Mouse (Mus musculus): Measurements from ENCODE around the gene Tm7sf3. TPM values are rescaled to one million over a fixed set of nuclear protein-coding genes. Genes with fewer than 3 reads are reported as not detected.

The Tm7sf3 gene
- total and polyA plus RNA-seq, 2 experiments from 2014 or later, result 27.3 to 41.7 TPM

- no peaks in the 10 kb centered on the region for H3K9me3 ChIP-seq (replicated peaks; ENCODE audit: control insufficient read depth, low read length)
- H3K27ac ChIP-seq (ENCODE audit: low read depth), result no peak overlapping the region
- TF ChIP-seq CTCF (IDR thresholded peaks at IDR 0.05; ENCODE audit: low read depth) (no peak), EP300 (IDR thresholded peaks at IDR 0.05; ENCODE audit: low read depth) (no peak)
- no peak for DNase-seq (ENCODE audit: low spot score)
- no peak overlapping the region for H3K9ac ChIP-seq (replicated peaks; ENCODE audit: low read depth, low read length)
- no peak overlapping the region for H3K4me2 ChIP-seq (ENCODE audit: low read depth, low read length)
- no peak overlapping the region for H3K4me3 ChIP-seq (ENCODE audit: low read depth, low read length)
- H3K36me3 ChIP-seq (replicated peaks; ENCODE audit: control insufficient read depth, insufficient read depth, low read length), result peaks cover 80% of the 10 kb centered on the region
- ATAC-seq (ENCODE audit: insufficient read depth, low read depth), result no peak
- WGBS, result 93% methylated on average over 7 of the region's 7 CpGs
- H3K27me3 ChIP-seq (ENCODE audit: control insufficient read depth, insufficient read depth, low read length), result no peaks in the 10 kb centered on the region
- no peaks in the 10 kb centered on the region for H3K4me1 ChIP-seq (ENCODE audit: control insufficient read depth, insufficient read depth)
These were observed 30.7 kb downstream of the Tm7sf3 start for GRCm38 (mm10) chr6:146611897-146612296.

- H3K4me3 ChIP-seq (ENCODE audit: low read depth, low read length), result no peak overlapping the region
- no peak overlapping the region for H3K9ac ChIP-seq (replicated peaks; ENCODE audit: low read depth, low read length)
- no peak for DNase-seq (ENCODE audit: low spot score)
- H3K4me1 ChIP-seq (ENCODE audit: control insufficient read depth, insufficient read depth), result no peaks in the 10 kb centered on the region
- no peaks in the 10 kb centered on the region for H3K27me3 ChIP-seq (ENCODE audit: control insufficient read depth, insufficient read depth, low read length)
- 91% methylated on average over 6 of the region's 6 CpGs for WGBS
- no peak for ATAC-seq (ENCODE audit: insufficient read depth, low read depth)
- H3K27ac ChIP-seq (ENCODE audit: low read depth), result no peak overlapping the region
- no peak for TF ChIP-seq CTCF (IDR thresholded peaks at IDR 0.05; ENCODE audit: low read depth)
- no peak for TF ChIP-seq EP300 (IDR thresholded peaks at IDR 0.05; ENCODE audit: low read depth)
- no peak overlapping the region for H3K4me2 ChIP-seq (ENCODE audit: low read depth, low read length)
- no peaks in the 10 kb centered on the region for H3K9me3 ChIP-seq (replicated peaks; ENCODE audit: control insufficient read depth, low read length)
- peaks cover 80% of the 10 kb centered on the region for H3K36me3 ChIP-seq (replicated peaks; ENCODE audit: control insufficient read depth, insufficient read depth, low read length)
These were observed 31.2 kb downstream of the Tm7sf3 start for GRCm38 (mm10) chr6:146611385-146611784.

DNA sequence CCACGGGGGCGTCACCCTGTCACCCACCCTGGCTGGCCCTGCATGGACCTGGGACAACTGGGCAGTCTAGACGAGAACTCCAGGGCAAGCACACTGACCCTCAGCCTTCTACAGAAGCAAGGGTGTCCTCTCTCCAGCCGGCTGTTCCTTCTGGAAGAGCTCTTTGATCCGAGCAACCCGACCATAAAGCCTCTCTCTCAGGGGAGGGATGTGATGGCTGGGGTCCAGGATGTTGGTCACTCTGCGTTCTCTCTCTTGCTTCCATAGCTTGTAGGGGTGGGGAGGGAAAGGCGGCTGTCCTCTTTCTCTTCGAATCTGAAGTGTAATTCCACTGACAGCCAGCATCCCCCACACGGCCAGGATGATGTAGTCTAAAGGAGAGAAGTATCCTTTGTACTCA lies 39.0 kb downstream of the Tm7sf3 start:
- Histone ChIP-seq H3K27me3 (ENCODE audit: control insufficient read depth, insufficient read depth, low read length) (no peaks in the 10 kb centered on the region), H3K4me3 (ENCODE audit: low read depth, low read length) (no peak overlapping the region), H3K27ac (ENCODE audit: low read depth) (no peak overlapping the region), H3K4me1 (ENCODE audit: control insufficient read depth, insufficient read depth) (no peaks in the 10 kb centered on the region), H3K9me3 (replicated peaks; ENCODE audit: control insufficient read depth, low read length) (no peaks in the 10 kb centered on the region), H3K36me3 (replicated peaks; ENCODE audit: control insufficient read depth, insufficient read depth, low read length) (peaks cover 91% of the 10 kb centered on the region), H3K9ac (replicated peaks; ENCODE audit: low read depth, low read length) (no peak overlapping the region), H3K4me2 (ENCODE audit: low read depth, low read length) (no peak overlapping the region)
- DNase-seq (ENCODE audit: low spot score), result no peak
- no peak for TF ChIP-seq CTCF (IDR thresholded peaks at IDR 0.05; ENCODE audit: low read depth)
- TF ChIP-seq EP300 (IDR thresholded peaks at IDR 0.05; ENCODE audit: low read depth), result no peak
- no peak for ATAC-seq (ENCODE audit: insufficient read depth, low read depth)
- 77% methylated on average over 10 of the region's 10 CpGs for WGBS

DNA sequence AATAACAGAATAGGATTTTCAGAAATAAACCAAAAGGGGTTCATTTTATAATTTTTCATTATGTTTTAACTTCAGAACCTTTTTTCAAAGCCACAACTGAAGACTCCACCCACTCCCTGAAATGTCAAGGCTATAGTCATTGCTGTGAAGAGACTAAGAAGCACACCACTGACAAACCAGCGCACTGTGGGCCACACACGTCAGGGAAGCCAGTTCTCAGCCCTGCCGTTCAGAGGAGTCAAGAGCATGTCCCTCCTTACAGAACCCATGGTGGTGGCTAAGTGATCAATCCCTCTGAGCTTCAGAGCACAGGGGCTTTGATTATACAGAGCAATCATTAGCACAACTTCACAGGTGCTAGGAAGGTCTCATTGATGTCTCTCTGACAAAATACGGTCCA lies 40.0 kb downstream of the Tm7sf3 start:
- no peak overlapping the region for H3K4me3 ChIP-seq (ENCODE audit: low read depth, low read length)
- ATAC-seq (ENCODE audit: insufficient read depth, low read depth) (no peak), DNase-seq (ENCODE audit: low spot score) (no peak)
- 76% methylated on average over 4 of the region's 4 CpGs for WGBS
- H3K9me3 ChIP-seq (replicated peaks; ENCODE audit: control insufficient read depth, low read length), result no peaks in the 10 kb centered on the region
- H3K9ac ChIP-seq (replicated peaks; ENCODE audit: low read depth, low read length), result no peak overlapping the region
- peaks cover 83% of the 10 kb centered on the region for H3K36me3 ChIP-seq (replicated peaks; ENCODE audit: control insufficient read depth, insufficient read depth, low read length)
- H3K4me1 ChIP-seq (ENCODE audit: control insufficient read depth, insufficient read depth), result no peaks in the 10 kb centered on the region
- no peak overlapping the region for H3K4me2 ChIP-seq (ENCODE audit: low read depth, low read length)
- H3K27me3 ChIP-seq (ENCODE audit: control insufficient read depth, insufficient read depth, low read length), result no peaks in the 10 kb centered on the region
- TF ChIP-seq EP300 (IDR thresholded peaks at IDR 0.05; ENCODE audit: low read depth), result no peak
- no peak for TF ChIP-seq CTCF (IDR thresholded peaks at IDR 0.05; ENCODE audit: low read depth)
- no peak overlapping the region for H3K27ac ChIP-seq (ENCODE audit: low read depth)

GRCm38 (mm10) chr6:146585134-146585533 lies 57.5 kb downstream of the Tm7sf3 start:
- WGBS, result 87% methylated on average over 5 of the region's 5 CpGs
- Histone ChIP-seq H3K9ac (replicated peaks; ENCODE audit: low read depth, low read length) (no peak overlapping the region), H3K4me3 (ENCODE audit: low read depth, low read length) (no peak overlapping the region), H3K4me2 (ENCODE audit: low read depth, low read length) (no peak overlapping the region), H3K9me3 (replicated peaks; ENCODE audit: control insufficient read depth, low read length) (no peaks in the 10 kb centered on the region), H3K27me3 (ENCODE audit: control insufficient read depth, insufficient read depth, low read length) (no peaks in the 10 kb centered on the region), H3K27ac (ENCODE audit: low read depth) (no peak overlapping the region), H3K4me1 (ENCODE audit: control insufficient read depth, insufficient read depth) (no peaks in the 10 kb centered on the region), H3K36me3 (replicated peaks; ENCODE audit: control insufficient read depth, insufficient read depth, low read length) (peaks cover 46% of the 10 kb centered on the region)
- no peak for DNase-seq (ENCODE audit: low spot score)
- TF ChIP-seq EP300 (IDR thresholded peaks at IDR 0.05; ENCODE audit: low read depth), result no peak
- no peak for TF ChIP-seq CTCF (IDR thresholded peaks at IDR 0.05; ENCODE audit: low read depth)
- ATAC-seq (ENCODE audit: insufficient read depth, low read depth), result no peak

GRCm38 (mm10) chr6:146583366-146584046 lies 59.1 kb downstream of the Tm7sf3 start:
- Histone ChIP-seq H3K36me3 (replicated peaks; ENCODE audit: control insufficient read depth, insufficient read depth, low read length) (peaks cover 30% of the 10 kb centered on the region), H3K4me3 (ENCODE audit: low read depth, low read length) (no peak overlapping the region), H3K9ac (replicated peaks; ENCODE audit: low read depth, low read length) (no peak overlapping the region), H3K4me1 (ENCODE audit: control insufficient read depth, insufficient read depth) (peaks cover 5% of the 10 kb centered on the region; the same call in 1 of the 2 replicates), H3K27me3 (ENCODE audit: control insufficient read depth, insufficient read depth, low read length) (no peaks in the 10 kb centered on the region), H3K27ac (ENCODE audit: low read depth) (no peak overlapping the region), H3K4me2 (ENCODE audit: low read depth, low read length) (no peak overlapping the region), H3K9me3 (replicated peaks; ENCODE audit: control insufficient read depth, low read length) (no peaks in the 10 kb centered on the region)
- no peak for DNase-seq (ENCODE audit: low spot score)
- TF ChIP-seq CTCF (IDR thresholded peaks at IDR 0.05; ENCODE audit: low read depth) (no peak), EP300 (IDR thresholded peaks at IDR 0.05; ENCODE audit: low read depth) (no peak)
- ATAC-seq (ENCODE audit: insufficient read depth, low read depth), result no peak
- WGBS, result 68% methylated on average over 2 of the region's 2 CpGs
